Mouse (Mus musculus): ENCODE measurements at regions not wholly inside any gene's neighbourhood (a gene's known extent, or its start where the extent isn't known, plus 50 kb on each side); places are given as distances from the start of the nearest gene placed in this dataset.

GRCm38 (mm10) chr17:85906597-85907187 is 218.6 kb upstream of the Six2 start:
- TF ChIP-seq CTCF (conservative IDR thresholded peaks at IDR 0.05; ENCODE audit: low read length) (no peak), NANOG (IDR thresholded peaks at IDR 0.05; ENCODE audit: borderline replicate concordance, low read length) (no peak)

Data from E14TG2a.4 (cell line).